Mouse (Mus musculus) intestine, embryonic 15.5 days (tissue): ENCODE measurements around the gene Zfp27. TPM values are rescaled to one million over a fixed set of nuclear protein-coding genes. Genes with fewer than 3 reads are reported as not detected.

Experiments
- ATAC-seq: fragments of 200-750 bp; cut with Nextera tagmentation; 2 replicates; pipeline ENCODE4 v1.8.0; 2017; ENCODE audit warnings: moderate TSS enrichment, moderate library complexity
- H3K27ac ChIP-seq: fragments of 300-500 bp; sonication (generic); 2 replicates; pipeline ENCODE4 v1.5.1; 2015; ENCODE audit warnings: mild to moderate bottlenecking, inconsistent platforms
- H3K27me3 ChIP-seq: fragments of 300-500 bp; sonication (generic); replicated peaks from 2 replicates; pipeline ENCODE4 v1.6.1; 2015; ENCODE audit warnings: inconsistent platforms
- H3K36me3 ChIP-seq: fragments of 300-500 bp; sonication (generic); 2 replicates; pipeline ENCODE4 v1.6.1; 2015; ENCODE audit warnings: inconsistent platforms
- H3K4me1 ChIP-seq: fragments of 300-500 bp; sonication (generic); replicated peaks from 2 replicates; pipeline ENCODE4 v1.6.1; 2015; ENCODE audit warnings: inconsistent platforms
- H3K4me2 ChIP-seq: fragments of 300-500 bp; sonication (generic); replicated peaks from 2 replicates; pipeline ENCODE4 v1.6.1; 2015; ENCODE audit warnings: mild to moderate bottlenecking, inconsistent platforms
- H3K4me3 ChIP-seq: fragments of 300-500 bp; sonication (generic); replicated peaks from 2 replicates; pipeline ENCODE4 v1.5.1; 2015; ENCODE audit warnings: inconsistent platforms
- H3K9ac ChIP-seq: fragments of 300-500 bp; sonication (generic); 2 replicates; pipeline ENCODE4 v1.6.1; 2015; ENCODE audit warnings: inconsistent platforms
- H3K9me3 ChIP-seq: fragments of 300-500 bp; sonication (generic); 2 replicates; pipeline ENCODE4 v1.6.1; 2016; ENCODE audit warnings: inconsistent platforms
- WGBS: fragments of 180-500 bp; shearing (Covaris S2); methylation state at CpG from one replicate; pipeline ENCODE4 v1.1.7; 2015; 5-methylcytosine and 5-hydroxymethylcytosine counted together
- polyA plus RNA-seq: library from polyadenylated mRNA; unstranded; fragments of >200 nt; fragmentation: Nextera tagmentation; extraction: Ambion mirVana; gene quantifications from 2 replicates; pipeline ENCODE4 v1.2.1, GENCODE M21; 2015

Zfp27 gene
- polyA plus RNA-seq, 1 experiment from 2014 or later, result 7.3 TPM

GRCm38 (mm10) chr7:29918062-29918453 is 11.7 kb upstream of the Zfp27 start:
- Histone ChIP-seq H3K4me3 (no peak overlapping the region), H3K4me2 (no peak overlapping the region), H3K9ac (no peak overlapping the region), H3K9me3 (no peaks in the 10 kb centered on the region), H3K27ac (no peak overlapping the region), H3K4me1 (no peaks in the 10 kb centered on the region), H3K27me3 (no peaks in the 10 kb centered on the region), H3K36me3 (peaks cover 21% of the 10 kb centered on the region)
- 87% methylated on average over 4 of the region's 4 CpGs for WGBS
- ATAC-seq, result no peak

- Histone ChIP-seq H3K27ac (no peak overlapping the region), H3K36me3 (peaks cover 21% of the 10 kb centered on the region), H3K4me3 (no peak overlapping the region), H3K9ac (no peak overlapping the region), H3K4me1 (no peaks in the 10 kb centered on the region), H3K9me3 (no peaks in the 10 kb centered on the region), H3K27me3 (no peaks in the 10 kb centered on the region), H3K4me2 (no peak overlapping the region)
- 48% methylated on average over 6 of the region's 6 CpGs for WGBS
- ATAC-seq, result no peak
Observed at GRCm38 (mm10) chr7:29917371-29918061, 11.1 kb upstream of the Zfp27 start.

- WGBS, result 93% methylated on average over 13 of the region's 13 CpGs
- ATAC-seq, result no peak
- Histone ChIP-seq H3K4me1 (0 out of 2 replicates have a peak, but pooled peaks cover 4% of the 10 kb centered on the region), H3K36me3 (peaks cover 21% of the 10 kb centered on the region), H3K9me3 (no peaks in the 10 kb centered on the region), H3K9ac (no peak overlapping the region), H3K27me3 (no peaks in the 10 kb centered on the region), H3K4me3 (no peak overlapping the region), H3K27ac (no peak overlapping the region), H3K4me2 (no peak overlapping the region)
Observed at GRCm38 (mm10) chr7:29912172-29912571, 5.8 kb upstream of the Zfp27 start.

GRCm38 (mm10) chr7:29910252-29910651 is 3.9 kb upstream of the Zfp27 start:
- Histone ChIP-seq H3K4me2 (no peak overlapping the region), H3K4me1 (0 out of 2 replicates have a peak, but pooled peaks cover 4% of the 10 kb centered on the region), H3K27me3 (no peaks in the 10 kb centered on the region), H3K4me3 (no peak overlapping the region), H3K27ac (no peak overlapping the region), H3K9me3 (no peaks in the 10 kb centered on the region), H3K9ac (no peak overlapping the region), H3K36me3 (peaks cover 15% of the 10 kb centered on the region)
- WGBS, result 80% methylated on average over 2 of the region's 2 CpGs
- no peak for ATAC-seq

- H3K4me2 ChIP-seq, result peak within 1 kb of the TSS; percentile 68
- 1% methylated on average over 33 of the region's 33 CpGs for WGBS
- H3K27me3 ChIP-seq, result no peaks in the 10 kb centered on the region
- H3K9me3 ChIP-seq, result no peaks in the 10 kb centered on the region
- ATAC-seq, result peak; percentile 80
- H3K27ac ChIP-seq, result peak within 1 kb of the TSS; percentile 81
- H3K36me3 ChIP-seq, result 0 out of 2 replicates have a peak, but pooled peaks cover 2% of the 10 kb centered on the region
- H3K4me3 ChIP-seq, result peak within 1 kb of the TSS; percentile 73
- H3K4me1 ChIP-seq, result 0 out of 2 replicates have a peak, but pooled peaks cover 4% of the 10 kb centered on the region
- peak within 1 kb of the TSS; percentile 68 for H3K9ac ChIP-seq
Observed at GRCm38 (mm10) chr7:29908130-29908950, 2.0 kb upstream of the Zfp27 start, which contains the start of gene Zfp383. TSS of gene Zfp383 (plus strand) at chr7:29908223.

- H3K4me1 ChIP-seq, result 0 out of 2 replicates have a peak, but pooled peaks cover 4% of the 10 kb centered on the region
- no peak overlapping the region for H3K9ac ChIP-seq
- H3K4me3 ChIP-seq, result no peak overlapping the region
- H3K4me2 ChIP-seq, result peak overlapping the region; percentile 68; the same call in 1 of the 2 replicates
- 86% methylated on average over 5 of the region's 5 CpGs for WGBS
- no peaks in the 10 kb centered on the region for H3K27me3 ChIP-seq
- no peaks in the 10 kb centered on the region for H3K36me3 ChIP-seq
- no peak for ATAC-seq
- H3K9me3 ChIP-seq, result no peaks in the 10 kb centered on the region
- H3K27ac ChIP-seq, result no peak overlapping the region
Observed at GRCm38 (mm10) chr7:29907206-29907605, 834 bp upstream of the Zfp27 start.

- Histone ChIP-seq H3K9me3 (no peaks in the 10 kb centered on the region), H3K36me3 (no peaks in the 10 kb centered on the region), H3K27me3 (no peaks in the 10 kb centered on the region), H3K4me1 (0 out of 2 replicates have a peak, but pooled peaks cover 4% of the 10 kb centered on the region), H3K4me2 (peak overlapping the region; percentile 68), H3K27ac (peak overlapping the region; percentile 96), H3K9ac (peak overlapping the region; percentile 56; the same call in 1 of the 2 replicates), H3K4me3 (peak overlapping the region; percentile 47)
- WGBS, result 26% methylated on average over 8 of the region's 8 CpGs
- no peak for ATAC-seq
Observed at GRCm38 (mm10) chr7:29906682-29907058, 298 bp upstream of the Zfp27 start.

GRCm38 (mm10) chr7:29904101-29904500 is 2.3 kb downstream of the Zfp27 start:
- H3K27ac ChIP-seq, result no peak overlapping the region
- ATAC-seq, result no peak
- H3K4me2 ChIP-seq, result no peak overlapping the region
- H3K27me3 ChIP-seq, result no peaks in the 10 kb centered on the region
- no peak overlapping the region for H3K4me3 ChIP-seq
- peaks cover 5% of the 10 kb centered on the region for H3K36me3 ChIP-seq
- no peaks in the 10 kb centered on the region for H3K4me1 ChIP-seq
- H3K9me3 ChIP-seq, result no peaks in the 10 kb centered on the region
- 95% methylated on average over 4 of the region's 4 CpGs for WGBS
- no peak overlapping the region for H3K9ac ChIP-seq

GRCm38 (mm10) chr7:29898351-29898750 is 8.0 kb downstream of the Zfp27 start:
- Histone ChIP-seq H3K27me3 (no peaks in the 10 kb centered on the region), H3K27ac (no peak overlapping the region), H3K36me3 (peaks cover 50% of the 10 kb centered on the region), H3K4me2 (no peak overlapping the region), H3K9me3 (peaks cover 19% of the 10 kb centered on the region), H3K4me3 (no peak overlapping the region), H3K4me1 (no peaks in the 10 kb centered on the region), H3K9ac (no peak overlapping the region)
- 90% methylated on average over 4 of the region's 4 CpGs for WGBS
- no peak for ATAC-seq

- Histone ChIP-seq H3K36me3 (peaks cover 55% of the 10 kb centered on the region), H3K4me1 (no peaks in the 10 kb centered on the region), H3K4me2 (no peak overlapping the region), H3K9me3 (peaks cover 19% of the 10 kb centered on the region), H3K4me3 (no peak overlapping the region), H3K27me3 (no peaks in the 10 kb centered on the region), H3K9ac (no peak overlapping the region), H3K27ac (no peak overlapping the region)
- no peak for ATAC-seq
- WGBS, result 99% methylated on average over 4 of the region's 4 CpGs
Observed at GRCm38 (mm10) chr7:29892756-29893155, 13.6 kb downstream of the Zfp27 start.

- Histone ChIP-seq H3K9me3 (peaks cover 17% of the 10 kb centered on the region), H3K4me3 (no peak overlapping the region), H3K4me2 (no peak overlapping the region), H3K9ac (no peak overlapping the region), H3K4me1 (no peaks in the 10 kb centered on the region), H3K27ac (no peak overlapping the region), H3K27me3 (no peaks in the 10 kb centered on the region), H3K36me3 (peaks cover 40% of the 10 kb centered on the region)
- 93% methylated on average over 7 of the region's 7 CpGs for WGBS
- ATAC-seq, result no peak
Observed at GRCm38 (mm10) chr7:29890501-29890900, 15.9 kb downstream of the Zfp27 start.

GRCm38 (mm10) chr7:29880916-29881315 is 25.5 kb downstream of the Zfp27 start:
- H3K4me2 ChIP-seq, result no peak overlapping the region
- H3K4me1 ChIP-seq, result no peaks in the 10 kb centered on the region
- 83% methylated on average over 7 of the region's 7 CpGs for WGBS
- ATAC-seq, result no peak
- H3K4me3 ChIP-seq, result no peak overlapping the region
- no peaks in the 10 kb centered on the region for H3K9me3 ChIP-seq
- H3K36me3 ChIP-seq, result no peaks in the 10 kb centered on the region
- no peaks in the 10 kb centered on the region for H3K27me3 ChIP-seq
- H3K27ac ChIP-seq, result no peak overlapping the region
- H3K9ac ChIP-seq, result no peak overlapping the region
